Mouse (Mus musculus) central nervous system, embryonic 14 days (tissue): Measurements from ENCODE around the gene Cysrt1. TPM values are rescaled to one million over a fixed set of nuclear protein-coding genes. Genes with fewer than 3 reads are reported as not detected.

Experiments
- polyA plus RNA-seq: library from polyadenylated mRNA; depleted of rRNA; stranded (reverse); fragments of >200 nt; gene quantifications from 2 replicates; pipeline ENCODE4 v1.2.3, GENCODE M21; 2012; rRNA removed

Gene Cysrt1
- 0.06 and 0.34 TPM in 2 replicates for polyA plus RNA-seq

GRCm38 (mm10) chr2:25242101-25242506 lies at the start of gene Cysrt1, which contains the start of gene Rnf208:
Gene Cysrt1, minus strand, starts transcription at chr2:25242452.
Gene Rnf208, plus strand, starts transcription at chr2:25242255.

GRCm38 (mm10) chr2:25289651-25290050 lies 47.4 kb upstream of the Cysrt1 start, which contains the start of gene Lrrc26:
Gene Lrrc26, plus strand, starts transcription at chr2:25289915.

GRCm38 (mm10) chr2:25287927-25288649 lies 45.8 kb upstream of the Cysrt1 start, which contains the start of gene Tmem210:
Gene Tmem210, plus strand, starts transcription at chr2:25288145.

GRCm38 (mm10) chr2:25271827-25272511 lies 29.7 kb upstream of the Cysrt1 start, which contains the start of the genes Ssna1 and Anapc2:
Gene Ssna1, minus strand, starts transcription at chr2:25272438.
Gene Anapc2, plus strand, starts transcription at chr2:25272478.

DNA sequence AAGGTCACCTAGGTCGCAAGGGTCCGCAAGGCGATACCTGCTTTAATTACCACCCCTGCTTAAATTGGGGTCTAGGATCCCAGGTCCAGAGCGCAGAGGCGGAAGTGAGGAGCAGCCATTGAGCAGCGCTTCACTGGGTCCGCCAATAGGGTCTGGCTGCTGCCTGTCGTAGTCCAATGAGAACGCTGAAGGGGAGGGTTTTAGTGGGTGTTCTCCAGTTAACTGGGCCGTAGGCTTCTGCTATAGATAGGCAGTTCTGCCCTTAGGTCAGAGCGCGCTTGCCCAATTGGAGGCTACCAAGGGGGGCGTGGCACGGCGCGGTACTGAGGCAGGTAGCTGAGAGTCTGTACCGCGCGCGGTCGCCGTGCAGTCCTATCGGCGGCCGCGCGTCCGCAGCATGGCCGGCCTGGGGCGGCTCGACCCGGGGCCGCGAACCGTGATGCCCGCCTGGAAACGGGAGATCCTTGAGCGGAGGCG lies 20.1 kb upstream of the Cysrt1 start, which contains the start of gene Tprn:
Gene Tprn (plus strand): TSS at position 328 of the 477 bp plus-strand sequence.

DNA sequence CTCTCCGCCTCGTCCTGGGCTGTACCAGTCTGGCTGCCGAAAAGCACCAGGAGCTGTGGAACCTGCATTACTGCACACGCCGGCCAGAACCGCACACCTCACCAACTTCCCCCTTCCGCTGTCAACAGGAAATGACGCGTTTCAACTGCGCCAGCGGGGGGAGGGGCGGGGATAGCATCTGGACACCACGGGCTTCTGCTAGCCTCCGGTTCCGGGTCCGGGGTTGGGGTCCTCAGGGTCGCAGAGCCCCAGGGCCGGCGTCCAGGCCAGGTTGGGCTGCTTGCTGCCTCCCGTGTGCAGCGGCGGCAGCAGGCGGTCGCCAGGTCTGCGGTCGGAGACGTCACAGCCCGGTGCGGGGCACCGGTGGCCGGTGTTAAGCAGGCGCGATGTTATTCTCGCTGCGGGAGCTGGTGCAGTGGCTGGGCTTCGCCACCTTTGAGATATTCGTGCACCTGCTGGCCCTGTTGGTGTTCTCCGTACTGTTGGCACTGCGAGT lies 13.1 kb upstream of the Cysrt1 start, which contains the start of gene Tmem203:
Gene Tmem203 (plus strand): TSS at position 156 of the 496 bp plus-strand sequence.

GRCm38 (mm10) chr2:25246183-25247072 lies 4.2 kb upstream of the Cysrt1 start, which contains the start of gene AL732309.1:
Gene AL732309.1, minus strand, starts transcription at chr2:25246863.

DNA sequence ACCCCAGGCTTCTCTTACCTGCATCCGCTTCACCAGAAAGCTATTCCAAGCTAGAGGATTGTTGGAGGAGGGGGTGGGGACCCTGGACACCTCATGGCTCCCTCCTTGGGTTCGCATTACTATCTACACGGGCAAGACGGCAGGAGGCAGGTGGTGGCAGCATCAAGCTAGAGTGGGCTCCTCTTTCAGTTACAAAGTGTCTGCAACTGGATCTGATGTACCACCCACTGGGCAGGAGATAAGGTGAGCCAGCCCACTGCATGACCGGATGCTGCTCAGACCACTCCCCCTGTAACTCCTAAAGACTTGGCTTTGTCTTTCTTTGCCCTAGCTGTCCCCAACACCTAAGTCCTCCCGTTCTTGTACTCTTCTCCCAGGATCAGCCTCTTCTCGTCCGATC lies 5.6 kb downstream of the Cysrt1 start, which contains the start of gene Rnf224:
Gene Rnf224 (minus strand): TSS at position 174 of the 400 bp plus-strand sequence.

DNA sequence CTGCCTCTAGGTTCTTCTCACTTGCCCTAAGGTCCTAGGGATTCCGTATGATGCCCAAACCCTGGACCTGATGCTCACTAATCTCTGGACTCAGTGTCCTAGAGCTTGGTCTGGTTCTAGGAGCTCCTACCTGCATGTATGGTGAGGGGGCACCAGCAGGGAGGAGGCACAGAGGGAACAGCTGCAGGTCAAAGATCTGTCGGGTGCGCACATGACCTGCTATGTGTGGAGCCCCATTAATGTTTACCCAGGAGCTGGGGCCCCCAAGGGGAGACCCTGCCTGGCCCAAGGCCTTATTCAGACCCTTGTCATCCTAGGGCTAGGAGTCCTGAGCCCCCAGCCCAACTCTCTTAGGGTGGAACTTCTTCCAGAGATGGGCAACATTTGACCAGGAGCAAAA lies 8.2 kb downstream of the Cysrt1 start, which contains the start of gene Slc34a3:
Gene Slc34a3 (minus strand): TSS at position 315 of the 400 bp plus-strand sequence.

GRCm38 (mm10) chr2:25224492-25224765 lies 17.8 kb downstream of the Cysrt1 start, which contains the start of gene Tubb4b:
Gene Tubb4b, minus strand, starts transcription at chr2:25224702.

DNA sequence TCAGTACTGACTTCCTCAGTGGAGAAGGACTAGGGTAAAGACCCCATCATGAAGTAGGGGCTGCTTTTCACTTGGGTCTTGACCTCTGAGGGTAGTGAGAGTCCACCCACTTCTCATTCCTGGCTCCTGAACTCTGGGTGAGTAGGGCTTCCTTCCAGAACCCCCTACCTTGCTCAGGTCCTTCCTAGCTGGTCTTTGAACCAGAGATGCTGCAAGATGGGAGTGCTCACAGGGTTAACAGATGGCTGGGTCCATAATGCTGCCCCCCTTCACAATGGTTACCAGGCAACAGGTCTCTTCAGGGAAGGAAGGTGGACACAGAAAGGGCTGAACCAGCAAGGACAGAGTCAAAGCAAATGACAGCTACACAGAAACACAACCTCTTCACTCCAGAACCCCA lies 23.8 kb downstream of the Cysrt1 start, which contains the start of gene Fam166a:
Gene Fam166a (plus strand): TSS at position 301 of the 400 bp plus-strand sequence.

DNA sequence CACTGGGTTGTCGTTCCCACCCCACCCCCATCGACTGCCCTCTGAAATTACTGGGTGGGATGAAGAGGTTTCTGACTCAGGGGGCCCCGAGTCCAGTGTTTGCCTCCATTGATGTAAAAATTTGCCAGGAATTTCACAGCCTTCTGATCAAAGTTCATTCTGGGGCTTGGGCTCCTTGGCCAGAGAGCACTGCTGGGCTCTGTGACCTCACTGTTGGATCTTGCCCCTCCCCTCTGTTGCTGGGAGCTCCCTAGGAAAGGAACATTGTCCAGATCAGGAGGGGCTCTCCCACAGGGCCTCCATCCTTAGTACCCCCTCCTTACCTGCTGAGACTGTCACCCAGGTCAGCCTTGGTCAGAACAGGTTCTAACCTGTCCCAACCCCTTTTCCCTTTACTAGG lies 27.8 kb downstream of the Cysrt1 start, which contains the start of gene Stpg3:
Gene Stpg3 (minus strand): TSS at position 194 of the 400 bp plus-strand sequence.

DNA sequence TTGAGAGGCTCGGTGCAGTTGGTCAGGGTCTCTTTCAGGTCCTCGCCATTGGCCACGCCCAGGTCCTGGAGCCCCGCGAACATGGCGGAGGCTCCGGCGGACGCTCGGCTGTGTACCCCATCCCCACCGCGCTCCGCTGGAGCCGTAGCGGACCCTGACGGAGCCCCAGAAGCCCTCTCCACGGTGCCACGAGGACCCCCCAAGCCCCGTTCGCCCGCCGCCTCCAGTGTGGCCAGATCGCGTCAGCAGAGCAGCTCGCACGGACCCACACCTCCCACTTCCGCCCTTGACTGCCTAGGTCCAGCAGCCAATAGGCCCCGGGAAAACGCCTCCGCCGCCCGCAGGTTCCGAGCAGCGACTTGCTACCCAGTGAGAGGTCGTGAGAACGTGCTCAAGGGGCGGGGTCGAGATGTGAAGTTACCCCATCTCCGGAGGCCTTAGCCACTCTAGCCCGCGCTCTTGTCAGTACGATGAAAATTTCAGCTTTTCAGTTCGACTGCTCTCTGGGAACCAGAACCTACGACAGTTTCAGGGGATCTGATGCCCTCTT lies 31.1 kb downstream of the Cysrt1 start, which contains the start of gene Nelfb:
Gene Nelfb (minus strand): TSS at position 369 of the 550 bp plus-strand sequence.

DNA sequence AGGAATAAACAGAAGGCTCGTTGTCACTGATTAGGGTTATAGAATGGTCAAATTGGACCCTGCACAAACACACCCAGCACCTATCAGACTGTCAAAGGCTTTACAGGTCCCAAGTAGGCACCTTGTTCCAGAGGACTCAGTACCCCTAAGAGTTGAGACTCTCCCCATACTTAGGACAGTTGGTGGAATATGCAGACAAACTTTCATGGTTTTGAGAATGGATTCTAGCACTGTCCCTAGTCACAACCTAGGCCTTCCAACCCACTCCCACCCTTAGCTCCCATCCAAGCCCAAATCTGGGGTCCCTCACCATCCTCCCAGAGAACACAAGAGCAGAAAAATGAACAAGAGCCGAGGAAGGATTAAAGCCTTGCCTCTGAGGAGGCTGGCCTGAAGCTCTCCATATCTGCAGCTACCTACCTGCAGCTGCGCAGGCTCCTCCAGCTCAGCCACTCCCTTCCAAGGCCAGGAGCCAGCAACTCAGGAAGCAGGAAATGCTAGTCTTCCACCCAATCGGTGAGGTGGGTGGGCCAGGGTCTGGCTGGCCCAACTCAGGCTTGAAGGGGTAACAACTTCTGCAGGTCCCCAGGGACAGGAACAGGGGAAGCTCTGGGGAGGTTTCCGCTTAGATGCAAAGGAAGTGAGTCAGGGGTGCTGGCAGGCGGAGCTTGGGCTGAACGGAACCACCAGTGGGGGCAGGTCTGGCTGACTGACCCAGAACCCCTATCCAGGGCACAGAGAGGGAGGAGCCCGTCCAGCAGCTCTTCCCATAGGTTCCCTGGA lies 45.9 kb downstream of the Cysrt1 start, which contains the start of gene Tor4a:
Gene Tor4a (minus strand): TSS at position 715 of the 783 bp plus-strand sequence.

Other genes starting within 250 kb of the Cysrt1 start
- 192 and 216 TPM in 2 replicates for gene Nsmf, start 188.1 kb downstream of the Cysrt1 start, polyA plus RNA-seq
- gene Entpd8, start 162.1 kb downstream of the Cysrt1 start, polyA plus RNA-seq, result 0.07 TPM in 1 of 2 replicates, not detected in the other
- gene Noxa1, start 147.3 kb downstream of the Cysrt1 start, polyA plus RNA-seq, result 0.24 TPM in 1 of 2 replicates, not detected in the other
- 37.0 and 53.2 TPM in 2 replicates for gene Nrarp, start 61.7 kb downstream of the Cysrt1 start, polyA plus RNA-seq
- 1.8 and 2.2 TPM in 2 replicates for gene Tor4a, start 45.6 kb downstream of the Cysrt1 start, polyA plus RNA-seq
- gene Nelfb, start 31.0 kb downstream of the Cysrt1 start, polyA plus RNA-seq, result 79.8 and 89.6 TPM in 2 replicates
- not detected in 2 replicates for gene Stpg3, start 27.8 kb downstream of the Cysrt1 start, polyA plus RNA-seq
- gene Fam166a, start 23.7 kb downstream of the Cysrt1 start, polyA plus RNA-seq, result 0.13 and 0.33 TPM in 2 replicates
- gene Tubb4b, start 17.8 kb downstream of the Cysrt1 start, polyA plus RNA-seq, result 415 and 443 TPM in 2 replicates
- gene Slc34a3, start 8.1 kb downstream of the Cysrt1 start, polyA plus RNA-seq, result not detected in 2 replicates
- gene Rnf224, start 5.7 kb downstream of the Cysrt1 start, polyA plus RNA-seq, result not detected in 2 replicates
- 91.0 and 95.4 TPM in 2 replicates for gene Rnf208, start 197 bp downstream of the Cysrt1 start, polyA plus RNA-seq
- 16.3 and 16.9 TPM in 2 replicates for gene AL732309.1, start 4.4 kb upstream of the Cysrt1 start, polyA plus RNA-seq
- gene Tmem203, start 13.0 kb upstream of the Cysrt1 start, polyA plus RNA-seq, result 24.3 and 25.3 TPM in 2 replicates
- 9.4 and 10.5 TPM in 2 replicates for gene Tprn, start 20.2 kb upstream of the Cysrt1 start, polyA plus RNA-seq
- gene Ssna1, start 30.0 kb upstream of the Cysrt1 start, polyA plus RNA-seq, result 122 and 127 TPM in 2 replicates
- 121 and 122 TPM in 2 replicates for gene Anapc2, start 30.0 kb upstream of the Cysrt1 start, polyA plus RNA-seq
- not detected in 2 replicates for gene Tmem210, start 45.7 kb upstream of the Cysrt1 start, polyA plus RNA-seq
- 0.08 TPM in 1 of 2 replicates, not detected in the other for gene Lrrc26, start 47.5 kb upstream of the Cysrt1 start, polyA plus RNA-seq
- gene Grin1, start 76.7 kb upstream of the Cysrt1 start, polyA plus RNA-seq, result 23.9 and 26.6 TPM in 2 replicates
- gene Man1b1, start 89.9 kb upstream of the Cysrt1 start, polyA plus RNA-seq, result 28.2 and 34.0 TPM in 2 replicates
- 48.1 and 51.1 TPM in 2 replicates for gene Dpp7, start 113.9 kb upstream of the Cysrt1 start, polyA plus RNA-seq
- 4.2 and 6.0 TPM in 2 replicates for gene Uap1l1, start 123.2 kb upstream of the Cysrt1 start, polyA plus RNA-seq
- gene Sapcd2, start 129.9 kb upstream of the Cysrt1 start, polyA plus RNA-seq, result 29.5 and 39.5 TPM in 2 replicates
- gene Entpd2, start 153.4 kb upstream of the Cysrt1 start, polyA plus RNA-seq, result 2.0 and 3.8 TPM in 2 replicates
- 585 and 599 TPM in 2 replicates for gene Npdc1, start 156.9 kb upstream of the Cysrt1 start, polyA plus RNA-seq
- 0.39 and 0.44 TPM in 2 replicates for gene Fut7, start 180.8 kb upstream of the Cysrt1 start, polyA plus RNA-seq
- 43.4 and 48.8 TPM in 2 replicates for gene Abca2, start 186.3 kb upstream of the Cysrt1 start, polyA plus RNA-seq
- 0.74 and 1.3 TPM in 2 replicates for gene Clic3, start 214.4 kb upstream of the Cysrt1 start, polyA plus RNA-seq
- gene Paxx, start 218.6 kb upstream of the Cysrt1 start, polyA plus RNA-seq, result 122 and 124 TPM in 2 replicates
- 65.0 and 127 TPM in 2 replicates for gene Ptgds, start 227.6 kb upstream of the Cysrt1 start, polyA plus RNA-seq